25 mouse cellular contexts compared by ENCODE assay signal in the genomic region with DNA sequence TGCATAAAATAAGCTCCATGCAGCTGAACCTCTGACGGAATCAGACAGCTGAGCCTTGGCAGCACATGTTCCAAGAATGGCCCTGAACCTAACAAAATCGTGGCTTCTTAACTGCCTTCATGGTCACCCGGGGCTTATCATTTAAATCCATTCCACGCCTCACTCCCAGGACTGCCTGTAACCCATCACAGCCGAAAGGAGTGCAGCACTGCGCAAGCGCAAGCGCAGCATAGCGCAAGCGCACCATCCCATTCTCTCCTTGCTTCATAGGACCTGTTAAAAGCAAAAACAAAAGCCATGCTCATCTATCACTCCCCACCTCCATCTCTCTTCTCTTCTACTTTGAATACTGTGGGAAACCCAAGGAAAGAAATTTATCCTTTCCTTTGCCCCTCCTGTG.
"Had no signal": no experiment of that assay in that cellular context is flagged by ENCODE, and none has a peak within 500 bp of the region (broad histone marks: within the 10 kb centered on the region; RNA-seq: fewer than 3 reads in every experiment).

No protein-coding gene starts in this region.

- H3K27ac ChIP-seq: kidney, embryonic 15.5 days; left cerebral cortex, adult 2 months; limb, embryonic 12.5 days; liver, embryonic 12.5 days; liver, embryonic 15.5 days; lung, embryonic 15.5 days; midbrain, embryonic 12.5 days; midbrain, embryonic 15.5 days; stomach, embryonic 15.5 days had no signal

- H3K27me3 ChIP-seq: kidney, embryonic 15.5 days; limb, embryonic 12.5 days; liver, embryonic 12.5 days; liver, embryonic 15.5 days; lung, embryonic 15.5 days; midbrain, embryonic 15.5 days; stomach, embryonic 15.5 days had no signal

- H3K4me3 ChIP-seq: kidney, embryonic 15.5 days; left cerebral cortex, adult 2 months; limb, embryonic 12.5 days; liver, embryonic 12.5 days; liver, embryonic 15.5 days; lung, embryonic 15.5 days; midbrain, embryonic 12.5 days; midbrain, embryonic 15.5 days; myocyte; stomach, embryonic 15.5 days had no signal

- H3K36me3 ChIP-seq: kidney, embryonic 15.5 days; limb, embryonic 12.5 days; liver, embryonic 12.5 days; liver, embryonic 15.5 days; lung, embryonic 15.5 days; midbrain, embryonic 12.5 days; midbrain, embryonic 15.5 days; stomach, embryonic 15.5 days had no signal

- H3K4me2 ChIP-seq: kidney, embryonic 15.5 days; limb, embryonic 12.5 days; liver, embryonic 12.5 days; liver, embryonic 15.5 days; lung, embryonic 15.5 days; midbrain, embryonic 12.5 days; midbrain, embryonic 15.5 days; stomach, embryonic 15.5 days had no signal

- H3K9me3 ChIP-seq: kidney, embryonic 15.5 days; liver, embryonic 12.5 days; liver, embryonic 15.5 days; lung, embryonic 15.5 days; midbrain, embryonic 12.5 days; midbrain, embryonic 15.5 days; stomach, embryonic 15.5 days had no signal

- H3K9ac ChIP-seq: kidney, embryonic 15.5 days; limb, embryonic 12.5 days; liver, embryonic 12.5 days; liver, embryonic 15.5 days; lung, embryonic 15.5 days; midbrain, embryonic 12.5 days; midbrain, embryonic 15.5 days; stomach, embryonic 15.5 days had no signal

- ATAC-seq: liver, embryonic 12.5 days; midbrain, embryonic 15.5 days had no signal

- H3K4me1 ChIP-seq: kidney, embryonic 15.5 days; limb, embryonic 12.5 days; liver, embryonic 15.5 days; lung, embryonic 15.5 days; midbrain, embryonic 12.5 days; midbrain, embryonic 15.5 days; stomach, embryonic 15.5 days had no signal

- DNase-seq: kidney, adult 11 months; kidney, adult 8-10 months; kidney, postnatal 10 days; kidney, postnatal 36 days; layer of hippocampus, postnatal 36 days; liver; lung, adult 18-20 months; lung, postnatal 10 days; lung, postnatal 4 days; retina, postnatal 1 day; right cerebral cortex, postnatal 25 days; spleen, adult 18-20 months; thymus, adult 2 months; thymus, postnatal 14 days; thymus, postnatal 4 days had no signal
